Mouse (Mus musculus) bone marrow, adult 2 months (tissue): ENCODE measurements around the gene Rnf19b.

Experiments
- CTCF ChIP-seq: fragments of 200-500 bp; IDR thresholded peaks from 2 replicates; pipeline ENCODE4 v1.5.1; 2011; ENCODE audit warnings: low read length, control low read depth; ENCODE audit not compliant: control insufficient read depth, insufficient read depth
- POLR2A ChIP-seq: fragments of 200-500 bp; IDR thresholded peaks from 2 replicates; pipeline ENCODE4 v1.6.1; 2011; ENCODE audit warnings: low read depth, mild to moderate bottlenecking, control low read depth, low read length, borderline replicate concordance; ENCODE audit not compliant: control insufficient read depth

DNA sequence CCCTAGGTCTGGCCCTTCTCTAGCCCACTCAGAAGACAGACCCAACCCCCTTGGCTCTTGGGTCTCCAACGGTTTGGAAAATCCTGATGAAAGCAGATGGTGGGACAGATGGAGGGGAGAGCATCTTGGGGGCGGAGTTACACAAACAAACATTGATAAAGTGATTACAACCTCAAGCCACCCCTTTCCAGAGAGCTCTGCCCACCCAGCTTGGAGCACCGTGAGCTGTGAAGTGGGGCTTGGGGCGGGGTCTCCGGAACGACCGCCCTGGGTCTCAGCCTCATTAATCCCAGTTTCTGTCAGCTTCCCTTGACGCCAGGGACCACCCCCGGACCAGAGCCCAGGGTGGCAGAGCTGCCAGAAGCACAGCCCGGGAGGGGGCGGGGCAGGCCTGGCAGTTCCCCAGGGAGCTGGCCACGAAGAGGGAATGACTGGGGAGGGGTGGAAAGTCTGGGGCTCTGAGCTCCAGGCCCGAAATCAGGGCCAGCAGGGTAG, 66.6 kb downstream of the Rnf19b start:
- TF ChIP-seq CTCF (no peak), POLR2A (no peak)
